Mouse (Mus musculus) brain, adult 10 weeks (tissue): ENCODE results near the gene Olfr1066. TPM values are rescaled to one million over a fixed set of nuclear protein-coding genes. Genes with fewer than 3 reads are reported as not detected.

Experiments
- polyA plus RNA-seq: library from polyadenylated mRNA; stranded (reverse); fragments of 350-450 nt; fragmentation: Illumina TruSeq; extraction: RNeasy Lipid Tissue Mini Kit (QIAGEN cat#74804); gene quantifications from one replicate; pipeline ENCODE4 v1.2.3, GENCODE M21; 2015; ENCODE audit warnings: low read depth, low replicate concordance

Gene Olfr1066
- polyA plus RNA-seq: not detected

GRCm38 (mm10) chr2:86456169-86456568 lies at the start of gene Olfr1066:
TSS of gene Olfr1066 (minus strand) at chr2:86456269.

DNA sequence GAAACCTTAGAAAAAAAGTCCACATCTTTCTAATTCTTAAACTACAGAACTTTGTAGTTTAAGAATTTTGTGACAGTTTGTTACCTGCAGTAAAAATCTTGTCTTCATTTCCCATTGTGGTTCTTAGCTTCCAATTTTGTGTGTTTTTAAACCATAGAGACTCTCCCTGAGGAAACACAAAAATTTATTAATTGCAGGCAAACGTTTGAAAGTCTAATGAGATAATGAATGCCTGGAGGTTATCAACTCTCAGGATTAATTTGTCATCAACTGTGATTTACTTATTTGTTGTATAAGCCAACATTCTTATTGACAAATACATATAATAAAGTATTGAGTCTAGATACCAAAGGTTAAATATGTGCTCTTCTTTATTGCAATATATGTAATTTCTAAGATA lies 31.2 kb upstream of the Olfr1066 start, which contains the start of gene Olfr228:
TSS of gene Olfr228 (minus strand) at position 101 of the 400 bp plus-strand sequence.

DNA sequence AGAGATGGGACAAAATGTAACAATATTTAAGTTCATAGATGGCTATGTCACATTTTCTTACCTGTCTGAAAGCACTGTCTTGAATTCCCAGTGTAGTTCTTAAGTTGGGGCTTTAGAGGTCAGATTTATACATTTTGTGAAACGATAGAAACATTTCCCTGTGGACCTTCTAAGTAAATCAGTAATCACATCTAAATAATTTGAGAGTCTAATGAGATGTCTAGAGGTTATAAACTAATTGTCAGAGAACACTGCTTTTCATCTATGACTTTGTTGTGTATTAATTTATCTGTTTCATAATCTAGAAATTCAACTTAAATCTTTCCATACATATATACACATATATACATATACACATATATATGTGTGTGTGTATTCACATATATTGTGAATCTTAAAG lies 5.6 kb downstream of the Olfr1066 start, which contains the start of gene Olfr1065:
TSS of gene Olfr1065 (minus strand) at position 101 of the 400 bp plus-strand sequence.

GRCm38 (mm10) chr2:86426649-86427048 lies 29.4 kb downstream of the Olfr1066 start, which contains the start of gene Olfr1062:
TSS of gene Olfr1062 (minus strand) at chr2:86426749.

GRCm38 (mm10) chr2:86413950-86414349 lies 42.1 kb downstream of the Olfr1066 start, which contains the start of gene Olfr1061:
TSS of gene Olfr1061 (minus strand) at chr2:86414050.

Other genes with a start within 250 kb of the Olfr1066 start
- not detected for gene Olfr1046, start 237.0 kb downstream of the Olfr1066 start, polyA plus RNA-seq
- not detected for gene Olfr1047, start 224.9 kb downstream of the Olfr1066 start, polyA plus RNA-seq
- gene Olfr1048, start 216.0 kb downstream of the Olfr1066 start, polyA plus RNA-seq: not detected
- not detected for gene Olfr1049, start 197.9 kb downstream of the Olfr1066 start, polyA plus RNA-seq
- gene Olfr1051, start 177.2 kb downstream of the Olfr1066 start, polyA plus RNA-seq: not detected
- gene Olfr1052, start 163.8 kb downstream of the Olfr1066 start, polyA plus RNA-seq: not detected
- gene Olfr1053, start 141.0 kb downstream of the Olfr1066 start, polyA plus RNA-seq: not detected
- not detected for gene Olfr1054, start 120.8 kb downstream of the Olfr1066 start, polyA plus RNA-seq
- gene Olfr1055, start 106.0 kb downstream of the Olfr1066 start, polyA plus RNA-seq: not detected
- gene Olfr1056, start 93.8 kb downstream of the Olfr1066 start, polyA plus RNA-seq: not detected
- not detected for gene Olfr1057, start 77.9 kb downstream of the Olfr1066 start, polyA plus RNA-seq
- gene Olfr1058, start 67.7 kb downstream of the Olfr1066 start, polyA plus RNA-seq: not detected
- not detected for gene Olfr1061, start 42.2 kb downstream of the Olfr1066 start, polyA plus RNA-seq
- gene Olfr1062, start 29.5 kb downstream of the Olfr1066 start, polyA plus RNA-seq: not detected
- not detected for gene Olfr1065, start 5.7 kb downstream of the Olfr1066 start, polyA plus RNA-seq
- not detected for gene Olfr228, start 31.1 kb upstream of the Olfr1066 start, polyA plus RNA-seq
- not detected for gene Olfr1076, start 52.2 kb upstream of the Olfr1066 start, polyA plus RNA-seq
- gene Olfr1079, start 86.2 kb upstream of the Olfr1066 start, polyA plus RNA-seq: not detected
- gene Olfr1080, start 102.0 kb upstream of the Olfr1066 start, polyA plus RNA-seq: not detected
- not detected for gene Olfr1082, start 142.7 kb upstream of the Olfr1066 start, polyA plus RNA-seq
- gene Olfr1084, start 183.5 kb upstream of the Olfr1066 start, polyA plus RNA-seq: not detected
- not detected for gene Olfr1085, start 205.8 kb upstream of the Olfr1066 start, polyA plus RNA-seq
- gene Olfr1086, start 223.8 kb upstream of the Olfr1066 start, polyA plus RNA-seq: not detected
- not detected for gene Olfr1087, start 242.1 kb upstream of the Olfr1066 start, polyA plus RNA-seq